Mouse (Mus musculus) limb, embryonic 14.5 days (tissue): ENCODE data around the gene Wrnip1. TPM values are rescaled to one million over a fixed set of nuclear protein-coding genes. Genes with fewer than 3 reads are reported as not detected.

Experiments used
- ATAC-seq: fragments of 200-750 bp; cut with Nextera tagmentation; 2 replicates; pipeline ENCODE4 v1.8.0; 2017; ENCODE audit warnings: low read depth, moderate number of reproducible peaks, moderate TSS enrichment; ENCODE audit not compliant: low FRiP score
- DNase-seq: peaks from one replicate; pipeline ENCODE4 v3.0.0-alpha.2; 2015; ENCODE audit warnings: low spot score
- H3K27ac ChIP-seq: fragments of 300-500 bp; sonication (generic); replicated peaks from 2 replicates; pipeline ENCODE4 v1.5.1; 2014; ENCODE audit warnings: low read depth, mild to moderate bottlenecking, low read length, moderate library complexity, mixed read lengths
- H3K27me3 ChIP-seq: fragments of 300-500 bp; sonication (generic); 2 replicates; pipeline ENCODE4 v1.6.1; 2014; ENCODE audit warnings: low read length, mixed read lengths; ENCODE audit not compliant: control insufficient read depth, insufficient read depth
- H3K36me3 ChIP-seq: fragments of 300-500 bp; sonication (generic); 2 replicates; pipeline ENCODE4 v1.6.1; 2014; ENCODE audit warnings: mild to moderate bottlenecking, low read length, moderate library complexity, mixed read lengths; ENCODE audit not compliant: control insufficient read depth, insufficient read depth
- H3K4me1 ChIP-seq: fragments of 300-500 bp; sonication (generic); 2 replicates; pipeline ENCODE4 v1.6.1; 2014; ENCODE audit warnings: antibody characterized with exemption, low read length, mixed read lengths; ENCODE audit not compliant: control insufficient read depth, insufficient read depth
- H3K4me2 ChIP-seq: fragments of 300-500 bp; sonication (generic); replicated peaks from 2 replicates; pipeline ENCODE4 v1.6.1; 2014; ENCODE audit warnings: low read depth, mild to moderate bottlenecking, low read length, moderate library complexity; ENCODE audit not compliant: severe bottlenecking
- H3K4me3 ChIP-seq: fragments of 300-500 bp; sonication (generic); replicated peaks from 2 replicates; pipeline ENCODE4 v1.5.1; 2014; ENCODE audit warnings: low read length
- H3K9ac ChIP-seq: fragments of 300-500 bp; sonication (generic); 2 replicates; pipeline ENCODE4 v1.6.1; 2014; ENCODE audit warnings: mild to moderate bottlenecking, low read depth, low read length, moderate library complexity; ENCODE audit not compliant: severe bottlenecking
- H3K9me3 ChIP-seq: fragments of 300-500 bp; sonication (generic); 2 replicates; pipeline ENCODE4 v1.6.1; 2016; ENCODE audit warnings: low read length; ENCODE audit not compliant: control insufficient read depth
- POLR2A ChIP-seq: fragments of 200-500 bp; IDR thresholded peaks from 2 replicates; pipeline ENCODE4 v1.8.0; 2012; ENCODE audit warnings: inconsistent platforms, mild to moderate bottlenecking, moderate library complexity, borderline replicate concordance; ENCODE audit not compliant: insufficient read depth, insufficient read length; ENCODE audit errors: extremely low read depth
- WGBS: fragments of 180-500 bp; shearing (Covaris S2); extraction: QIAGEN DNeasy Blood & Tissue Kit; methylation state at CpG from one replicate; pipeline ENCODE4 v1.1.7; 2014; 5-methylcytosine and 5-hydroxymethylcytosine counted together
- polyA plus RNA-seq, 2 experiments: library from polyadenylated mRNA; depleted of rRNA in 1 of 2; stranded (reverse) in 1 of 2; unstranded in 1 of 2; fragments of >200 nt; fragmentation: Nextera tagmentation in 1 of 2; extraction: Ambion mirVana in 1 of 2; gene quantifications; 2 replicates each; pipeline versions ENCODE4 v1.2.1 to v1.2.3; 2012 to 2014

Gene Wrnip1
- polyA plus RNA-seq, 2 experiments: 25.5 to 61.9 TPM

DNA sequence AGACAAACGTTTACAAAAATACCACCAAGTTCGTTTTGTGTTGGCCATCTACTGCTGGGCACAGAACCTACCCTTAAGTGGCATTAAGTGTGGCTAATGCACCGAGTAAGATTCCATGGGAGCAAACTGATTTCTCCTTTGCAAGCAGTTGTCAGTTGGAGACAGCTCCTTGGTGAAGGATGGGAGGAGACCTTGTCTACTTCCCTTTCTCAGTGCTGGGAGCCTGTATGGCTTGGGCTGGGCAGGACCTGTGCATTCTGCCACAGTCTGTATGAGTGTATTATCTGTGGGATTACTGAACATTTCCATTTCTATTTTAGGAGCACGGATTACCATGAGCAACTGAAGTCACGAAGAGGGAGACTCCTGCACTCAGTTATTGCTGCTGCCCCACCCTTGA lies 67.0 kb downstream of the Wrnip1 start:
- Histone ChIP-seq H3K4me1 (no peaks in the 10 kb centered on the region), H3K27me3 (no peaks in the 10 kb centered on the region), H3K4me2 (no peak overlapping the region), H3K9ac (no peak overlapping the region), H3K36me3 (no peaks in the 10 kb centered on the region), H3K27ac (no peak overlapping the region), H3K9me3 (no peaks in the 10 kb centered on the region), H3K4me3 (no peak overlapping the region)
- WGBS: 68% methylated on average over 5 of the region's 5 CpGs
- ATAC-seq (no peak), DNase-seq (no peak)
- no peak for TF ChIP-seq POLR2A

Other genes starting within 250 kb of the Wrnip1 start
- gene Mylk4, start 18.1 kb upstream of the Wrnip1 start, polyA plus RNA-seq (2012; rRNA removed): 16.6 and 18.6 TPM in 2 replicates
- 8.9 and 11.2 TPM in 2 replicates for gene Mylk4, start 18.1 kb upstream of the Wrnip1 start, polyA plus RNA-seq (2014; fragmentation: Nextera tagmentation; extraction: Ambion mirVana)
- 1.5 and 3.1 TPM in 2 replicates for gene D930007J09Rik, start 811 bp downstream of the Wrnip1 start, polyA plus RNA-seq (2012; rRNA removed)
- gene D930007J09Rik, start 811 bp downstream of the Wrnip1 start, polyA plus RNA-seq (2014; fragmentation: Nextera tagmentation; extraction: Ambion mirVana): not detected in 2 replicates
- gene Serpinb1a, start 49.1 kb downstream of the Wrnip1 start, polyA plus RNA-seq (2012; rRNA removed): 6.9 and 8.7 TPM in 2 replicates
- gene Serpinb1a, start 49.1 kb downstream of the Wrnip1 start, polyA plus RNA-seq (2014; fragmentation: Nextera tagmentation; extraction: Ambion mirVana): 19.4 and 23.3 TPM in 2 replicates
- not detected in 2 replicates for gene Serpinb1c, start 96.2 kb downstream of the Wrnip1 start, polyA plus RNA-seq (2012; rRNA removed)
- gene Serpinb1c, start 96.2 kb downstream of the Wrnip1 start, polyA plus RNA-seq (2014; fragmentation: Nextera tagmentation; extraction: Ambion mirVana): not detected in 2 replicates
- 0.73 and 1.0 TPM in 2 replicates for gene Serpinb6b, start 163.2 kb downstream of the Wrnip1 start, polyA plus RNA-seq (2012; rRNA removed)
- 1.5 and 1.6 TPM in 2 replicates for gene Serpinb6b, start 163.2 kb downstream of the Wrnip1 start, polyA plus RNA-seq (2014; fragmentation: Nextera tagmentation; extraction: Ambion mirVana)
- 2.4 and 2.6 TPM in 2 replicates for gene Serpinb9, start 201.2 kb downstream of the Wrnip1 start, polyA plus RNA-seq (2012; rRNA removed)
- 4.2 and 4.6 TPM in 2 replicates for gene Serpinb9, start 201.2 kb downstream of the Wrnip1 start, polyA plus RNA-seq (2014; fragmentation: Nextera tagmentation; extraction: Ambion mirVana)
- gene Serpinb9b, start 225.4 kb downstream of the Wrnip1 start, polyA plus RNA-seq (2012; rRNA removed): 0.10 TPM in 2 replicates
- 0.10 TPM in 1 of 2 replicates, not detected in the other for gene Serpinb9b, start 225.4 kb downstream of the Wrnip1 start, polyA plus RNA-seq (2014; fragmentation: Nextera tagmentation; extraction: Ambion mirVana)